Mouse (Mus musculus): ENCODE data around the gene Rbm15.

The Rbm15 gene

GRCm38 (mm10) chr3:107333381-107334201 lies at the start of gene Rbm15:
Rbm15 (minus strand) TSS chr3:107333673.
- DNase-seq, result peak; percentile 94 to 97

GRCm38 (mm10) chr3:107379422-107379821 lies 45.9 kb upstream of the Rbm15 start:
- peak; percentile 80 to 83 for DNase-seq

GRCm38 (mm10) chr3:107378626-107379025 lies 45.2 kb upstream of the Rbm15 start:
- DNase-seq, result no peak

- no peak for DNase-seq
These were observed 41.6 kb upstream of the Rbm15 start for GRCm38 (mm10) chr3:107374948-107375664.

DNA sequence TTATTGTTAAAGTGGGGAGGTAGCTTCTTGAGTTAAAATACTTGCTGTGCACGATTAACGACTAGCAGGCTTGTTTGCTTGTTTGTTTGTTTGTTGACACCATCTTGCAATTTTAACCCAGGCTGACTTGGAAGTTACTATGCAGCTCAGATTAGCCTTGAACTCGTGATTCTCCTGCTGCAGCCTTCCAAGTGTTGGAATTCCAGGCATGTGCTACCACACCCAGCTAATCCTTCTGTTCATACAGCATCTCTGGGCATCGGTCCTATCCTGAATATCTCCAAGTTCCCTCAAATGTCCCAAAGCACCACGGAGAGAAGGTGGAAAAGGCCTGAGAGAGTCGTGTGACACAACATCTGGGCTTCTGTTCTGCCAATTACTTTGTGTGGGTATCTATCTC lies 35.7 kb upstream of the Rbm15 start:
- no peak for DNase-seq

- no peak for DNase-seq
These were observed 34.6 kb upstream of the Rbm15 start for GRCm38 (mm10) chr3:107367938-107368599.

DNA sequence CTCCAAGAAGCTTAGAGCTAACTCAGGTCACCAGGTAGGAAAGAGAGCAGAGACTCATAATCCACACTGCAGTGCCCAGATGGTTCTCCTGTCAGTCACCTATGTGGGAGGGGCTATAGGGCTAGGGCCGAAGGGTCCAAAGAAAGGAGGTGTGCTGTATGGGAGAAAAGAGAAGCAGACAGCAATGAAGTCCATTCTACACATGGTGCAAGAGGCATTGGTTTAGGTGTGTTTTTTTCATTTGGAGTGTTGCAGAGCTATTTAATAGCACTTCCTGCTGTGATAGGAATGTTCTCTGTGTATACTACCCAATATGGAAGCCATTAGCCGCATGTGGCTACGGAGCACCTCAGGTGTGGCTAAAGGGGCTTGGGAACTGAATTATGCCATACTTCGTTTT lies 31.9 kb upstream of the Rbm15 start:
- no peak for DNase-seq

- DNase-seq, result no peak
These were observed 29.9 kb upstream of the Rbm15 start for GRCm38 (mm10) chr3:107363391-107363790.

- DNase-seq, result peak in 1 of 2 experiments; percentile 25
These were observed 26.9 kb upstream of the Rbm15 start for GRCm38 (mm10) chr3:107360341-107360740.

- no peak for DNase-seq
These were observed 24.3 kb upstream of the Rbm15 start for GRCm38 (mm10) chr3:107357700-107358234.

- DNase-seq, result peak; percentile 84 to 88
These were observed 23.5 kb upstream of the Rbm15 start for GRCm38 (mm10) chr3:107356964-107357441.

DNA sequence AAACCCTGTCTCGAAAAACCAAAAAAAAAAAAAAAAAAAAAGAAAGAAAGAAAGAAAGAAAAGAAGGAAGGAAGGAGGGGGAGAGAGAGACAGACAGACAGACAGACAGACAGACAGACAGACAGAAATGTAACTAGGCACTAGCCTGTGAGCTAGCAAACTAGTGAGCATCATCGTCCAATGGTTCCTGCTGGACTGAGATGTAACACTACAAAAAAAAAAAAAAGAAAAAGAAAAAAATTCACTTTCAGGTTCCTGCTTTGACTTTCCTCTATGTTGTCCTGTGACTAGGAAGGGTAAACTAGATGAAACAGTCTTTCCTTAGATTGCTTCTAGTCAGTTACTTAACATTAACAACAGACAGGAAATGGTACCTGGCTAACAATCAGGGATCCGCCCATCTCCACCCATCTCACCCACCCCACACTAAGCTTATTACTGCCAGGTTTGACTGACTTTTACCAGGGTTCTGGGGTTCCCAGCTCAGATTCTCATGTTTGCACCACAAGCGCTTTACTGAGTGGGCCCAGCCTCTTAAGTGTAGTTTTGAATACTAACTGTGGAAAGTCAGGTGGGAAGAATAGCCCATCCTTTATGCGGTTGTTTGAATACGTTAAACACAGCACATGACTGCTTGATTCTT lies 22.3 kb upstream of the Rbm15 start:
- no peak for DNase-seq

DNA sequence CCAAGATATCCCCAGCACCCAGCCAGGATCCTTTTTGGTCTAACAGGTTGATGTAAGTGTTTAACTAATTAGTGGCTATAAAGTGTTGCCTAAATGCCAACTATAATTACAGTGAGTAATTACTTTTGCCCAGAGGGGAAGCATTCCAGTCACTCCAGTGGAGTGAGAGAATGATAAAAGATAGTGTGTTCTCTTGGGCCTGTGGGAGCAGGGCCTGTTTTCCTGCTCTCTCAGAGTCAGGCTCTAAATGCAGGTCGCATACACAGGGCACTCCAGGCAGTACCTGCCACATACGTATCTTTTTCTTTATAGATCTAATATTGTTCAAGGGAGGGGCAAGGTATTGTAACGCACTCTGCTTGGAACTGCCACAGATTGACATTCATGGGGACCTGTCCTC lies 18.2 kb upstream of the Rbm15 start:
- no peak for DNase-seq

- no peak for DNase-seq
These were observed 15.5 kb upstream of the Rbm15 start for GRCm38 (mm10) chr3:107349006-107349405.

DNA sequence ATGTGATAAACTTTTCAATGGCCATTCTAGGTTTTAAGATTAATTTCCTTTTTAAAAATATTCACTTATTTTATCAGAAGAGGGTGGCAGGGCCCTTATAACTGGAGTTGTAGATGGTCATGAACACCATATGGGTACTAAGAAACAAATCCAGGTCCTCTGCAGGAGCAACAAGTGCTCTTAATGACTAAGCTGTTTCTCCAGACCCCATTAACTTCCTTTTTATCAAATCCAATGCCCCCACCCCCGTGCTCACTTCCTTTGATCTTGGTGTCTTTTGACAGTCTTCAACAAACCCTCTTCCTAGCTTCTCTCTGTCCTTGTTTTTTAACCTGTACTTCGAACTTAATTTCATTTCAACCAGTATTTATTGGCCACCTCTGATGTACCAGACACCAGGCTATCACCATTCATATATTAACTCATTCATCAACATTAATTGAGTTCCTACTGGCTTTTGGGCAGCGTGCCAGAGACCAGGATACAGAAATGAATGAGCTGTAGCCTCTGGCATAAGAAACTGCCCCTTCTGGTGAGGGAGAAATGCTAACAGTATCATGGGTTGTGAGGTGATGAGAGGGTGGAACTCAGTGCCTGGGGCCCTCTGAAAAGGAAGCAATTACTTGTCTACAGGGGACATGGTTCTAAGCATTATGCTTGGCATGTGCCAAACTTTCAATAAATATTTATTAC lies 11.7 kb upstream of the Rbm15 start:
- no peak for DNase-seq

DNA sequence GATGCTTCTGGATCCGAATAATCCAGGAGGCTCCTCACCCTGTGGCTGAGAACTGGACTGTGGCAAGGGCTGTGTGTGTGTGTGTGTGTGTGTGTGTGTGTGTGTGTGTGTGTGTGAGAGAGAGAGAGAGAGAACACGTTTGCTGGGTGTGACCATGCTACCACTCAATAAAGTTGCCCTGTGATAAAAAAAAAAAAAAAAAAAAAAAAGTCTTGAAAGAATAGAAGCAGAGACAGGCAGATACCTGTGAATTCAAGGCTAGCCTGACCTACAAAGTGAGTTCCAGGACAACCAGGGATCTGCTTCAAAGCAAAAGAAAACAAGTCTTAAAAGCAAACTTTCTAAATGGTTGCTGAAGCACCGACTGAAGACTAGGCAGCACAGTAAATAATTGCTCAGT lies 10.5 kb upstream of the Rbm15 start:
- DNase-seq, result no peak

DNA sequence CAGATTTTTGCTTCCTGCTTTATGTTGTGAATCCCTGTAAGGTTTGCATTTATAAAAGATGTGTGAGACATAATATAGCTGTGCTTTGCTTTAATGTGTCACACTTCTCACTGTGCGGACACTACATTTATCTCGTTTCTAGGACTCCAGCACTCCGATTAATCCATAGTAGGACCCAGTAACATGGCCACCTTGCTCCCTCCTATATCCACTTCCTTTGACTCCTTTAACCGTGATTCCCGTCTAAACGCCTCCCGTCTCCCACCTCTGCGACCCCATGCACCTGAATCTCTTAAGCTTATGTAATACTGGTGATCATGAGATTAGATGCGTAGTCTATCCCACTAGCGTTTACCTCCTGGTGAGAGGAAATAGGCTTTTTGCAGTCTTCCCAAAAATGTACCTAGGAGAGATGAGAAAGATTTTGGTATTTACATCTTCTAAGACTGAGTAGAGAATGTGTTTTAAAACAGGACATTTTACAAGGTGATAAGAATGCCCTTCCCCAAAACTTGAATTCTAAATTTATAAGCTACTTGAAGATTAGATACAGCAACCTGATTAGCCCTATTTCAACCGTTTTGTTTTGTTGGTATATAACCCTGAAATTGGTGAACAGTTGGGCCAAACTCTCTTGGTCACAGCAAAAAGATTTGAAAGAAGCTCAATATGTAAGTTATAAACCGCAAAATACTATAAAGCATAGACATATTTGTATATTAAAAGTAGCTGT lies 895 bp upstream of the Rbm15 start:
- DNase-seq, result no peak

DNA sequence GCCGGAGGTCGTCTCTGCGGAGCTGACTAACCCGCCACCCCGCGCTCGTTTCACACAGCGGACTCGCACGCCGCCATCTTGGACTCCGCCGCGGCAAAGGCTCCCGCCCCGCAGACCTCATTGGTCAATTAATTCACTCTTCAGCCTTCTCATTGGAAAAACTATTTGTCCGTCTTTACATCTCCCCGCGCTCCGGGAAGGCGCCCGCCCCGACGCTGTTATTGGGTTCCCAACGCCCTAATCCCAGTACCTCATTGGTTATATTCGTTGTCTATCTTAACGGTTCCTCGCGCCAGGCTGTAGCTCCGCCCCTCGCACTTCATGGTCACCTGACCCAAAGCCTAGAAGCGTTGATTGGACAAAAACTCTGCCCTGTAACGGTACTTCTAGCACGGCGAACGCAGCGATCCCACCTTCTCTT lies 503 bp downstream of the Rbm15 start:
- DNase-seq, result peak; percentile 91 to 96

- peak; percentile 72 to 82 for DNase-seq
These were observed 1.1 kb downstream of the Rbm15 start for GRCm38 (mm10) chr3:107332127-107332959.

DNA sequence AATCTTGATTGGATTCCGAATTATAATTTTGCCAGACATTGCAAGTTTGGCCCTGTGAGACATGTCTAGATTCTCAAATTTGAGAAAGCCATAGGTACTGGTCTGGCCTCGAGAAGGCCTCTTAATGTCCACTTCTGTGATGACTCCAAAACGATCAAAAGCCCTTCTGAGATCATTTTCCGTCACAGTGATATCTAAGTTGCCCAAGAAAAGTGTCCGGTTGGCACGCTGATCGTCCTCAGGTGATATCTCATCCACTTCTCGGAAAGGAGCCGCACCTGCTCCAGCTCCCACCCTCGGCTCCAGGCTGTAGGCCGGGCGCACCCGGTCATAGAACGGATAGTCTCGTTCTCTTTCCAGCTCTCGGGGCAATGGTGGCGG lies 1.7 kb downstream of the Rbm15 start:
- DNase-seq, result no peak
